Mouse (Mus musculus) bone marrow, adult 2 months (tissue): Measurements from ENCODE around the gene Zc3h13.

Source experiments
- CTCF ChIP-seq: fragments of 200-500 bp; IDR thresholded peaks from 2 replicates; pipeline ENCODE4 v1.5.1; 2011; ENCODE audit warnings: low read length, control low read depth; ENCODE audit not compliant: control insufficient read depth, insufficient read depth
- POLR2A ChIP-seq: fragments of 200-500 bp; IDR thresholded peaks from 2 replicates; pipeline ENCODE4 v1.6.1; 2011; ENCODE audit warnings: low read depth, mild to moderate bottlenecking, control low read depth, low read length, borderline replicate concordance; ENCODE audit not compliant: control insufficient read depth

DNA sequence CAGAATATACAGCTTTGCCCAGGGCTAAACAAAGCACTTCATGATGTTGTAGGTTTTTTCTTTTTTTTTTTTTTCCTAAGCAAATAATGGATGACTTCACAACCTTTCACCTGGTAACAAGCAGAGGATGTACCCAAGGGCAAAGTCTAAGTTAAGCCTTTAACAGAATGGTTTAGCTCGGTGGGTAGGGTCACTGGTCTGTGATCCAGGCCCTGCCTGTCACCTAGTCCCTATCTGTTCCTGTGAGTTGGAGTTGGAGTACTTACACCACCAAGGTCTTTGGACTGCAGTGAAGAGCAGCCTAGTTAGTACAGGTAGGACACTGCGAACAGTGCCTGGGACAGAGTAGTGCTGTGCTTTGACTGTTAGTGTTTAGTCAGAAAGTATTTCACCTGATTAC, 53.7 kb downstream of the Zc3h13 start:
- no peak for TF ChIP-seq CTCF
- no peak for TF ChIP-seq POLR2A
